Mouse (Mus musculus) heart, postnatal 36 days (tissue): Measurements from ENCODE around the gene Olfr1454. TPM values are rescaled to one million over a fixed set of nuclear protein-coding genes. Genes with fewer than 3 reads are reported as not detected.

ENCODE experiments used
- DNase-seq, 2 experiments: peaks; one replicate each; pipeline ENCODE4 v3.0.0; 2021 to 2022
- intact Hi-C: fragments of 180-260 bp; cut with DNase I; formaldehyde crosslinking; loops from one replicate; pipeline ENCODE4 v1.15.1; 2025
- total RNA-seq, 2 experiments: library from RNA; stranded (reverse); gene quantifications; 2 replicates each; pipeline ENCODE4 v1.2.3; 2021

Olfr1454 gene
- not detected for total RNA-seq

DNA sequence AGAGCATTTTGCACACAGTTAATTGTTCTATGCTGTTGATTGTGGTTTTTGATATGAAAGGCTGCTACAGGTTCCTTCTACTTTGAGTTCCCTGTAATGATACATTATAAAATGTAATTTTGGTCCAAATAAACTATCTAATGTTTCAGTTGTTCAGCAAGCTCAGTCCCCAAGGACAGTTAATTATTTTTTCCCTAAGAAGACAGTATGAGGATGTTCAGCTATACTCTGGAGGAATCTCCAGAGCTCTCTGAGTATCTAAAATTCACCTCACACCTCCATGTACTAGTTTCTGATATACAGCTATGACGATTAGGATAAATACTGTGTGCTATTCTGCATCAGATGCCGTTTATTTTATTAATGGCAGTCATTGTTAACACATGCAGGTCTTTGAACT is at the start of gene Olfr1454:
TSS of gene Olfr1454 (plus strand) at position 301 of the 400 bp plus-strand sequence.
- intact Hi-C loops, result no loop called here

DNA sequence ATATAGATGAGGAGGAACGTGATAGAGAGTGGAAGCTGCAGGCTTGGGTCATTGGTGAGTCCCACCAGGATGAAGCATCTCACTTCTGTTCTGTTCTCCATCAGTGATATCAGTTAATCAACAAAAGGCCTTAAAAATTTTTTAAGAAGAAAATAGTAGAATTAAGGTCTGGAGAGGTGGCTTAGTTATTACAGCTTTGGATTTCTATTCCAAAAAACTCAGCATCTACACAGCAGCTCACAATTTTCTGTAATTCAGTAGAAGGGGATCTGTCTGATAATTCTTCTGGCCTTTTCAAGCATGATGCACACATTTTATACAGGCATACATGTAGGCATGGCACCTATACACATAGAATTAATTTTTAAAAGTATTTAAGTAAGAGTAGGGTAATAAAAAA is 32.2 kb upstream of the Olfr1454 start, which contains the start of gene Olfr1453:
TSS of gene Olfr1453 (minus strand) at position 101 of the 400 bp plus-strand sequence.
- intact Hi-C loops, result no loop called here

More for the DNA sequence above, at the start of gene Olfr1454:
- no peak for DNase-seq

DNA sequence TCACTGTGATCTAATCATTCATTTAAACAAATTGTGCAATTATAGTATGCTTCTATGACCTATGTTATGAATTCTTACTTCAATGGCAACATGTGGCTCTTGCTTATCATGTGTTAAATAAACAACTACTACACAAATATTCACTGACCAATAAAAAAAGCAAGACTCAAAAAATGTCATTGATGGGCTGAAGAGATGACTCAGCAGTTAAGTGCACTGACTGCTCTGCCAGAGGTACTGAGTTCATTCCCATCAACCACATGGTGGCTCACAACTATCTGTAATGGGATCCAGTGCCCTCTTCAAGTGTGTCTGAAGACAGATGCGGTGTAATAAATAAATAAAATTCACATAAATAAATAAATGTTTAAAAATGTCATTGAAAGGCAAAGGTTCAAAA is 33.5 kb downstream of the Olfr1454 start:
- intact Hi-C loops, result no loop called here
- DNase-seq, result no peak

More for the DNA sequence above, 32.2 kb upstream of the Olfr1454 start, which contains the start of gene Olfr1453:
- DNase-seq, result no peak

DNA sequence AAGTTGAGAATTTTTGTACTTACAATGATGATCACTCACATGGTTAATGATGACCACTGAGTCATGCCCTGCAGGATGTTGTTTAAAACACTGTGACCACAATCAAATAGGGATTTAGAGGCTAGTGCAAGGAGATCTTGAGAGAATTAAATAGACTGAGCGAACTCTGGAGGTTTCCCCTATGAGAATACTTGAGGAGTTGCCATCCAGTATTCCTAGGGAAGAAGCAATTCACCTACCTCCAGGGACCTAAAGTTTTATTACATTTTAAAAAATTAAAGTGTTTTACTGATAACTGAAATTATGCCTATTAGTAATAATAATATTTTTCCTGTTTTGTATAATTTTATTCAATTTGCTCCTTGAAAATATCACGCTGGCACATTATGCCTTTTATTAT is 37.4 kb downstream of the Olfr1454 start, which contains the start of gene Olfr1457:
TSS of gene Olfr1457 (minus strand) at position 101 of the 400 bp plus-strand sequence.
- DNase-seq, result no peak
- intact Hi-C loops, result no loop called here

DNA sequence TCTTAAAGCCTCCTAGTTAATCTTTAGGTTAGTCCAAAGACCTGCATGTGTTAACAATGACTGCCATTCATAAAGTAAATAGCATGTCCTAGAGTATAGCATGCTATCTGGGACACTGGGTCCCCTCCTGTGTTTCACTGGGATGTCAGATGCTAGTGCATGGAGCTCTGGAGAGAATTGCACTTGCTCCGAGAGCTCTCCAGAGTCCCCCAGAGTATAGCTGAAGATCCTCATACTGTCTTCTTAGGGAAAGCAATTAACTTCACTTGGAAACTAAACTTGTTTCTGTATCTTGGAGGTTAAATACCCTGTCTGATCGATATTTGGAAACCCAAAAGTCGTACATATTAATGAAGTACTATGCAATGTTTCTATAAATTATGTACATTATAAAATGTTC is 46.3 kb downstream of the Olfr1454 start, which contains the start of gene Olfr1458:
TSS of gene Olfr1458 (minus strand) at position 101 of the 400 bp plus-strand sequence.
- DNase-seq, result no peak
- intact Hi-C loops, result no loop called here

Other genes with a start within 250 kb of the Olfr1454 start
- gene Gm5244, start 213.9 kb upstream of the Olfr1454 start, total RNA-seq, result not detected
- gene Olfr1444, start 203.3 kb upstream of the Olfr1454 start, total RNA-seq, result not detected
- not detected for gene Olfr1445, start 176.8 kb upstream of the Olfr1454 start, total RNA-seq
- gene Olfr1446, start 167.1 kb upstream of the Olfr1454 start, total RNA-seq, result not detected
- gene Olfr1447, start 156.9 kb upstream of the Olfr1454 start, total RNA-seq, result not detected
- not detected for gene Olfr1448, start 136.2 kb upstream of the Olfr1454 start, total RNA-seq
- gene Olfr1449, start 129.8 kb upstream of the Olfr1454 start, total RNA-seq, result not detected
- gene Olfr1450, start 110.4 kb upstream of the Olfr1454 start, total RNA-seq, result not detected
- gene Olfr1451, start 65.6 kb upstream of the Olfr1454 start, total RNA-seq, result not detected
- not detected for gene Olfr1453, start 32.3 kb upstream of the Olfr1454 start, total RNA-seq
- gene Olfr1457, start 37.3 kb downstream of the Olfr1454 start, total RNA-seq, result not detected
- not detected for gene Olfr1458, start 46.2 kb downstream of the Olfr1454 start, total RNA-seq
- under 1 TPM; 0.03 TPM for gene Olfr1459, start 88.9 kb downstream of the Olfr1454 start, total RNA-seq
- gene Olfr1461, start 102.4 kb downstream of the Olfr1454 start, total RNA-seq, result not detected
- gene Olfr1462, start 125.1 kb downstream of the Olfr1454 start, total RNA-seq, result not detected
- gene Olfr1463, start 170.7 kb downstream of the Olfr1454 start, total RNA-seq, result not detected